In the genomic region with DNA sequence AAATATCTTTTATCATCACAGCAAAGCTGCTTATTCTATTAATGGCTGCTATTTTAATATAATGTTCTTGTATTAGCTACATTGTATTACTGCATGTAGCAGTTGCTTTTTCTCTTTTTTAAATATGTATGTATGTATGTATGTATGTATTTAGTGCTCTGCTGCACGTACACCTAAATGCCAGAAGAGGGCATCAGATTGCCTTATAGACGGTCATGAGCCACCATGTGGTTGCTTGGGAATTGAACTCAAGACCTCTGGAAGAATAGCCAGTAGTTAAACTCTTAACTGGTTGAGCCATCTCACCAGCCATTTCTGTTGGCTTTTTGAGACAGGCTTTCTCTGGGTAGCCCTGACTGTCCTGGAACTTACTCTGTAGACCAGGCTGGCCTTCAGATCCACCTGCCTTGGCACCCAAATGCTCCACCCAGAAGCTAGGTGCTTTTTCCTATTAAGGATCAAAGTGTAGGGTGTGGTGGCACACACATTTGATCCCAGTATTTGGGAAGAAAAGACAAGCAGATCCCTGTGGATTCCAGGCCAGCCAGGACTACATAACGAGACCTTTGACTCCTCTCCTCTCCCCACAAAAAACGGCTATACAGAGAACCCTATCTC, we compare ENCODE assay signal across 11 mouse cellular contexts. TPM values are rescaled to one million over a fixed set of nuclear protein-coding genes. Genes with fewer than 3 reads are reported as not detected.
DNase-seq lines count a peak whose midpoint lies in the region; ATAC-seq lines count a peak whose summit lies in the region.
"Had no signal": no experiment of that assay in that cellular context is flagged by ENCODE, and none has a peak within 500 bp of the region (broad histone marks: within the 10 kb centered on the region; RNA-seq: fewer than 3 reads in every experiment).

No protein-coding gene starts in this region.

- no peak overlapping the region for H3K27ac ChIP-seq in forebrain, embryonic 14.5 days (ENCODE audit: low read depth, low read length)
- H3K27ac ChIP-seq: midbrain, embryonic 12.5 days had no signal

- H3K4me2 ChIP-seq in forebrain, embryonic 14.5 days (ENCODE audit: low read length) = no peak overlapping the region
- H3K4me2 ChIP-seq: midbrain, embryonic 12.5 days had no signal

- H3K4me3 ChIP-seq in forebrain, embryonic 14.5 days (ENCODE audit: low read depth, low read length) = no peak overlapping the region
- H3K4me3 ChIP-seq: midbrain, embryonic 12.5 days had no signal

- peaks cover 41% of the 10 kb centered on the region for H3K36me3 ChIP-seq in forebrain, embryonic 14.5 days (ENCODE audit: control insufficient read depth, insufficient read depth, low read length)

- ATAC-seq in forebrain, embryonic 14.5 days = no peak

- no peaks in the 10 kb centered on the region for H3K27me3 ChIP-seq in forebrain, embryonic 14.5 days (replicated peaks; ENCODE audit: control insufficient read depth, insufficient read depth, low read length)
- H3K27me3 ChIP-seq: midbrain, embryonic 12.5 days had no signal

- H3K9me3 ChIP-seq in forebrain, embryonic 14.5 days (replicated peaks; ENCODE audit: control insufficient read depth, low read length) = no peaks in the 10 kb centered on the region
- H3K9me3 ChIP-seq: midbrain, embryonic 12.5 days had no signal

- WGBS in forebrain, embryonic 14.5 days = 78% methylated on average over 4 of the region's 4 CpGs

- H3K4me1 ChIP-seq in forebrain, embryonic 14.5 days (ENCODE audit: control insufficient read depth, insufficient read depth, low read length) = peaks cover 6% of the 10 kb centered on the region

- DNase-seq in heart, adult 11 months = peak; percentile 75
- no peak for DNase-seq in heart, postnatal 4 days
- peak; percentile 35 for DNase-seq in lung, postnatal 36 days
- DNase-seq in lung, postnatal 14 days = no peak
- peak; percentile 64 for DNase-seq in MEL-GATA-1-ER (ENCODE audit: extremely low read depth, low read depth)
- peak; percentile 44 for DNase-seq in retina, postnatal 1 day
- DNase-seq in cerebellum, postnatal 14 days = no peak
- no peak for DNase-seq in forebrain, embryonic 14.5 days (ENCODE audit: low spot score)
- DNase-seq: thymus, postnatal 4 days had no signal

- H3K9ac ChIP-seq in forebrain, embryonic 14.5 days (ENCODE audit: low read length) = no peak overlapping the region
- H3K9ac ChIP-seq: midbrain, embryonic 12.5 days had no signal

RNA-seq across cellular contexts. Expression of a gene that starts 4.7 kb away (rescaled TPM):
- total RNA-seq in heart, postnatal 4 days (2021) = 10 to 100 TPM; 88.3 to 88.7 TPM
- 135 and 142 TPM in 2 replicates for polyA plus RNA-seq in forebrain, embryonic 14.5 days (2014; fragmentation: Nextera tagmentation; extraction: Ambion mirVana)

RNA-seq across cellular contexts. Expression of a gene that starts 4.9 kb away (rescaled TPM):
- total RNA-seq in heart, postnatal 4 days (2021) = 10 to 100 TPM; 38.6 to 39.4 TPM
- polyA plus RNA-seq in forebrain, embryonic 14.5 days (2014; fragmentation: Nextera tagmentation; extraction: Ambion mirVana) = 84.5 and 87.3 TPM in 2 replicates

RNA-seq across cellular contexts. Expression of a gene that starts 8.4 kb away (rescaled TPM):
- 10 to 100 TPM; 47.3 to 55.7 TPM for total RNA-seq in heart, postnatal 4 days (2021)
- polyA plus RNA-seq in forebrain, embryonic 14.5 days (2014; fragmentation: Nextera tagmentation; extraction: Ambion mirVana) = 45.7 and 47.5 TPM in 2 replicates

RNA-seq across cellular contexts. Expression of a gene that starts 8.6 kb away (rescaled TPM):
- 1 to 10 TPM in 1 of 2 experiments, under 1 TPM in 1; 0.86 to 1.1 TPM for total RNA-seq in heart, postnatal 4 days (2021)
- polyA plus RNA-seq in forebrain, embryonic 14.5 days (2014; fragmentation: Nextera tagmentation; extraction: Ambion mirVana) = 1.1 and 2.0 TPM in 2 replicates
- total RNA-seq: hematopoietic stem cell, adult 5-6 weeks had no signal

RNA-seq across cellular contexts. Expression of a gene that starts 13.8 kb away (rescaled TPM):
- total RNA-seq in heart, postnatal 4 days (2021) = 10 to 100 TPM; 13.7 to 14.4 TPM
- 7.2 and 8.7 TPM in 2 replicates for polyA plus RNA-seq in forebrain, embryonic 14.5 days (2014; fragmentation: Nextera tagmentation; extraction: Ambion mirVana)

Comparison
In these comparisons a context has a peak if more than half of its experiments do, and no peak if none do; other contexts are left out.
1. DNase-seq: peak in heart, adult 11 months (single experiment), lung, postnatal 36 days (single experiment), MEL-GATA-1-ER (single experiment) and retina, postnatal 1 day (single experiment); none in heart, postnatal 4 days (single experiment), lung, postnatal 14 days (single experiment), cerebellum, postnatal 14 days (0 of 2) and forebrain, embryonic 14.5 days (single experiment).